Mouse (Mus musculus) liver, adult 2 months (tissue): ENCODE data around the gene Cish.

Experiments used
- CTCF ChIP-seq: fragments of 200-500 bp; IDR thresholded peaks from 2 replicates; pipeline ENCODE4 v1.5.1; 2011; ENCODE audit warnings: low read depth, low read length, control low read depth
- POLR2A ChIP-seq: fragments of 200-500 bp; IDR thresholded peaks from 2 replicates; pipeline ENCODE4 v1.6.1; 2011; ENCODE audit warnings: low read length, control low read depth; ENCODE audit not compliant: insufficient read depth; ENCODE audit errors: extremely low read depth

DNA sequence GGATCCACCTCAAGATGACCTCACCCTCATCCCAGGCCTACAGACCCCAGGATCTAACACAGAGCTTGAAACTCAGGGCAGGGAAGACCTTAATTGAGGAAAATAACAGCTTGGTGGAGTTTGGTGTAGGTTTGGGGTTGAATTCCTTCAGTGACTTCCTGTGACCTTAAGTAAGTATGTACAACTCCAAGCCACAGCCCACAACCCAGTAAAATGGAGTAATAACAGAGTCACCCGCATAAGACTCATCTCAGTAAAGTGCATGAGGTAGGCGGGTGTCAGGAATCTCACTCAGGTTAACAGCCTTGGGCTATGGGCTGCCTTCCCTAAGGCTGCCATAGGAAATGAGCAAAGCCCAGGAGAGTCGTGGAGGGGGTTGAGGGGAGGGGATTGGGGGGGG lies 31.1 kb upstream of the Cish start:
- TF ChIP-seq POLR2A (no peak), CTCF (no peak)
